Mouse (Mus musculus): ENCODE measurements around the gene Prss40. TPM values are rescaled to one million over a fixed set of nuclear protein-coding genes. Genes with fewer than 3 reads are reported as not detected.
"Not testable (repeated sequence)": the region's sequence is repeated elsewhere in the genome, so short reads cannot be mapped to it uniquely, and the experiment has no call there.

Prss40 gene
- polyA plus RNA-seq, 1 experiment from 2014 or later, result 0.14 TPM

- Histone ChIP-seq H3K9ac (no peak overlapping the region), H3K27ac (no peak overlapping the region), H3K4me1 (no peaks in the 10 kb centered on the region), H3K36me3 (replicated peaks) (no peaks in the 10 kb centered on the region), H3K27me3 (replicated peaks) (no peaks in the 10 kb centered on the region), H3K4me2 (no peak overlapping the region), H3K9me3 (no peaks in the 10 kb centered on the region), H3K4me3 (no peak overlapping the region)
- ATAC-seq (replicated peaks), result no peak
- 64% methylated on average over 6 of the region's 6 CpGs for WGBS
Observed at GRCm38 (mm10) chr1:34571431-34571830, 10.7 kb upstream of the Prss40 start.

GRCm38 (mm10) chr1:34569876-34570275, 9.1 kb upstream of the Prss40 start:
- H3K36me3 ChIP-seq (replicated peaks), result no peaks in the 10 kb centered on the region
- no peaks in the 10 kb centered on the region for H3K27me3 ChIP-seq (replicated peaks)
- H3K27ac ChIP-seq, result no peak overlapping the region
- H3K4me3 ChIP-seq, result no peak overlapping the region
- H3K9ac ChIP-seq, result no peak overlapping the region
- no peaks in the 10 kb centered on the region for H3K9me3 ChIP-seq
- no peak for ATAC-seq (replicated peaks)
- no peaks in the 10 kb centered on the region for H3K4me1 ChIP-seq
- WGBS, result 93% methylated on average over 2 of the region's 2 CpGs
- no peak overlapping the region for H3K4me2 ChIP-seq

GRCm38 (mm10) chr1:34568120-34568519, 7.4 kb upstream of the Prss40 start:
- H3K9ac ChIP-seq, result no peak overlapping the region
- H3K27ac ChIP-seq, result no peak overlapping the region
- ATAC-seq (replicated peaks), result no peak
- no peaks in the 10 kb centered on the region for H3K36me3 ChIP-seq (replicated peaks)
- H3K9me3 ChIP-seq, result no peaks in the 10 kb centered on the region
- H3K4me1 ChIP-seq, result no peaks in the 10 kb centered on the region
- no peak overlapping the region for H3K4me3 ChIP-seq
- no peaks in the 10 kb centered on the region for H3K27me3 ChIP-seq (replicated peaks)
- no peak overlapping the region for H3K4me2 ChIP-seq
- WGBS, result 99% methylated on average over 2 of the region's 2 CpGs

GRCm38 (mm10) chr1:34564383-34565045, 3.8 kb upstream of the Prss40 start:
- WGBS, result 83% methylated on average over 8 of the region's 8 CpGs
- Histone ChIP-seq H3K9ac (no peak overlapping the region), H3K27me3 (replicated peaks) (no peaks in the 10 kb centered on the region), H3K4me2 (no peak overlapping the region), H3K36me3 (replicated peaks) (no peaks in the 10 kb centered on the region), H3K4me3 (no peak overlapping the region), H3K27ac (no peak overlapping the region), H3K4me1 (no peaks in the 10 kb centered on the region), H3K9me3 (no peaks in the 10 kb centered on the region)
- no peak for ATAC-seq (replicated peaks)

GRCm38 (mm10) chr1:34554275-34554674, 6.5 kb downstream of the Prss40 start:
- H3K4me3 ChIP-seq, result no peak overlapping the region
- 93% methylated on average over 7 of the region's 7 CpGs for WGBS
- no peaks in the 10 kb centered on the region for H3K27me3 ChIP-seq (replicated peaks)
- no peaks in the 10 kb centered on the region for H3K4me1 ChIP-seq
- ATAC-seq (replicated peaks), result no peak
- no peak overlapping the region for H3K27ac ChIP-seq
- H3K9me3 ChIP-seq, result no peaks in the 10 kb centered on the region
- no peaks in the 10 kb centered on the region for H3K36me3 ChIP-seq (replicated peaks)
- no peak overlapping the region for H3K9ac ChIP-seq
- no peak overlapping the region for H3K4me2 ChIP-seq

GRCm38 (mm10) chr1:34553690-34554089, 7.1 kb downstream of the Prss40 start:
- WGBS, result 86% methylated on average over 1 of the region's 1 CpGs
- Histone ChIP-seq H3K9me3 (no peaks in the 10 kb centered on the region), H3K27me3 (replicated peaks) (no peaks in the 10 kb centered on the region), H3K9ac (no peak overlapping the region), H3K36me3 (replicated peaks) (no peaks in the 10 kb centered on the region), H3K4me3 (no peak overlapping the region), H3K4me1 (no peaks in the 10 kb centered on the region), H3K4me2 (no peak overlapping the region), H3K27ac (no peak overlapping the region)
- ATAC-seq (replicated peaks), result no peak

GRCm38 (mm10) chr1:34547074-34547473, 13.7 kb downstream of the Prss40 start:
- H3K27ac ChIP-seq, result no peak overlapping the region
- H3K27me3 ChIP-seq (replicated peaks), result no peaks in the 10 kb centered on the region
- H3K9ac ChIP-seq, result no peak overlapping the region
- no peaks in the 10 kb centered on the region for H3K4me1 ChIP-seq
- WGBS, result 86% methylated on average over 1 of the region's 1 CpGs
- no peaks in the 10 kb centered on the region for H3K9me3 ChIP-seq
- no peak for ATAC-seq (replicated peaks)
- no peak overlapping the region for H3K4me2 ChIP-seq
- no peaks in the 10 kb centered on the region for H3K36me3 ChIP-seq (replicated peaks)
- no peak overlapping the region for H3K4me3 ChIP-seq

GRCm38 (mm10) chr1:34536767-34537485, 23.8 kb downstream of the Prss40 start:
- no peaks in the 10 kb centered on the region for H3K9me3 ChIP-seq
- H3K4me3 ChIP-seq, result peak overlapping the region; percentile 24
- ATAC-seq (replicated peaks), result peak; percentile 71
- peaks cover 22% of the 10 kb centered on the region for H3K27me3 ChIP-seq (replicated peaks)
- H3K4me2 ChIP-seq, result peak overlapping the region; percentile 51
- peaks cover 8% of the 10 kb centered on the region for H3K4me1 ChIP-seq
- no peak overlapping the region for H3K9ac ChIP-seq
- no peak overlapping the region for H3K27ac ChIP-seq
- 6% methylated on average over 16 of the region's 16 CpGs for WGBS
- no peaks in the 10 kb centered on the region for H3K36me3 ChIP-seq (replicated peaks)

GRCm38 (mm10) chr1:34536291-34536766, 24.4 kb downstream of the Prss40 start:
- H3K4me1 ChIP-seq, result peaks cover 8% of the 10 kb centered on the region
- peak overlapping the region; percentile 24 for H3K4me3 ChIP-seq
- peaks cover 22% of the 10 kb centered on the region for H3K27me3 ChIP-seq (replicated peaks)
- no peak for ATAC-seq (replicated peaks)
- WGBS, result 2% methylated on average over 14 of the region's 14 CpGs
- no peaks in the 10 kb centered on the region for H3K36me3 ChIP-seq (replicated peaks)
- H3K27ac ChIP-seq, result no peak overlapping the region
- no peak overlapping the region for H3K9ac ChIP-seq
- H3K4me2 ChIP-seq, result peak overlapping the region; percentile 51
- H3K9me3 ChIP-seq, result no peaks in the 10 kb centered on the region

- peak within 1 kb of the TSS; percentile 51 for H3K4me2 ChIP-seq
- peaks cover 22% of the 10 kb centered on the region for H3K27me3 ChIP-seq (replicated peaks)
- H3K9ac ChIP-seq; H3K27ac ChIP-seq; H3K4me3 ChIP-seq; ATAC-seq (replicated peaks); H3K36me3 ChIP-seq (replicated peaks); H3K4me1 ChIP-seq; H3K9me3 ChIP-seq: not testable (repeated sequence)
- WGBS, result 29% methylated on average over 7 of the region's 7 CpGs
Observed at GRCm38 (mm10) chr1:34535043-34535698, 25.6 kb downstream of the Prss40 start, which contains the start of gene Cfc1. Gene Cfc1, plus strand, starts transcription at chr1:34535648.

GRCm38 (mm10) chr1:34534574-34534973, 26.2 kb downstream of the Prss40 start:
- H3K9me3 ChIP-seq; ATAC-seq (replicated peaks); H3K27ac ChIP-seq; H3K4me1 ChIP-seq; H3K36me3 ChIP-seq (replicated peaks); H3K4me2 ChIP-seq; H3K9ac ChIP-seq; H3K4me3 ChIP-seq: not testable (repeated sequence)
- 55% methylated on average over 3 of the region's 3 CpGs for WGBS
- H3K27me3 ChIP-seq (replicated peaks), result peaks cover 22% of the 10 kb centered on the region

GRCm38 (mm10) chr1:34523647-34524046, 37.1 kb downstream of the Prss40 start:
- Histone ChIP-seq H3K27ac (no peak overlapping the region), H3K4me1 (no peaks in the 10 kb centered on the region), H3K27me3 (replicated peaks) (no peaks in the 10 kb centered on the region), H3K4me2 (no peak overlapping the region), H3K4me3 (no peak overlapping the region), H3K9ac (no peak overlapping the region), H3K36me3 (replicated peaks) (no peaks in the 10 kb centered on the region), H3K9me3 (no peaks in the 10 kb centered on the region)
- WGBS, result 86% methylated on average over 3 of the region's 3 CpGs
- ATAC-seq (replicated peaks), result no peak

All from midbrain, embryonic 15.5 days (tissue).